Mouse (Mus musculus) limb, embryonic 12.5 days (tissue): ENCODE measurements around the gene Pole4. TPM values are rescaled to one million over a fixed set of nuclear protein-coding genes. Genes with fewer than 3 reads are reported as not detected.
"Not testable (repeated sequence)": the region's sequence is repeated elsewhere in the genome, so short reads cannot be mapped to it uniquely, and the experiment has no call there.

Source experiments
- ATAC-seq: fragments of 200-750 bp; cut with Nextera tagmentation; 2 replicates; pipeline ENCODE4 v1.8.0; 2017; ENCODE audit warnings: low read depth, moderate TSS enrichment; ENCODE audit not compliant: insufficient number of reproducible peaks, insufficient read depth, low FRiP score, low TSS enrichment
- H3K27ac ChIP-seq: fragments of 300-500 bp; sonication (generic); 2 replicates; pipeline ENCODE4 v1.5.1; 2016; ENCODE audit warnings: mild to moderate bottlenecking, moderate library complexity
- H3K27me3 ChIP-seq: fragments of 300-500 bp; sonication (generic); 2 replicates; pipeline ENCODE4 v1.6.1; 2016; ENCODE audit warnings: mild to moderate bottlenecking, moderate library complexity
- H3K36me3 ChIP-seq: fragments of 300-500 bp; sonication (generic); 2 replicates; pipeline ENCODE4 v1.6.1; 2016; ENCODE audit warnings: mild to moderate bottlenecking, moderate library complexity
- H3K4me1 ChIP-seq: fragments of 300-500 bp; sonication (generic); replicated peaks from 2 replicates; pipeline ENCODE4 v1.6.1; 2016
- H3K4me2 ChIP-seq: fragments of 300-500 bp; sonication (generic); 2 replicates; pipeline ENCODE4 v1.6.1; 2016; ENCODE audit warnings: mild to moderate bottlenecking, moderate library complexity
- H3K4me3 ChIP-seq: fragments of 300-500 bp; sonication (generic); replicated peaks from 2 replicates; pipeline ENCODE4 v1.5.1; 2016; ENCODE audit warnings: mild to moderate bottlenecking
- H3K9ac ChIP-seq: fragments of 300-500 bp; sonication (generic); replicated peaks from 2 replicates; pipeline ENCODE4 v1.6.1; 2016; ENCODE audit warnings: mild to moderate bottlenecking, moderate library complexity
- H3K9me3 ChIP-seq: fragments of 300-500 bp; sonication (generic); 2 replicates; pipeline ENCODE4 v1.6.1; 2016; ENCODE audit warnings: mild to moderate bottlenecking, moderate library complexity
- WGBS: fragments of 180-500 bp; shearing (Covaris S2); methylation state at CpG from one replicate; pipeline ENCODE4 v1.1.7; 2016; 5-methylcytosine and 5-hydroxymethylcytosine counted together
- polyA plus RNA-seq: library from polyadenylated mRNA; unstranded; fragments of >200 nt; fragmentation: Nextera tagmentation; extraction: Ambion mirVana; gene quantifications from 2 replicates; pipeline ENCODE4 v1.2.1, GENCODE M21; 2016

The Pole4 gene
- polyA plus RNA-seq, 1 experiment from 2014 or later, result 101 TPM

- Histone ChIP-seq H3K27me3 (no peaks in the 10 kb centered on the region), H3K4me1 (no peaks in the 10 kb centered on the region), H3K4me2 (no peak overlapping the region), H3K4me3 (no peak overlapping the region), H3K27ac (no peak overlapping the region), H3K9me3 (no peaks in the 10 kb centered on the region), H3K36me3 (no peaks in the 10 kb centered on the region), H3K9ac (no peak overlapping the region)
- WGBS, result 85% methylated on average over 5 of the region's 5 CpGs
- no peak for ATAC-seq
These were observed 9.7 kb upstream of the Pole4 start for GRCm38 (mm10) chr6:82714841-82715240.

GRCm38 (mm10) chr6:82714243-82714642 lies 9.1 kb upstream of the Pole4 start:
- 14% methylated on average over 3 of the region's 3 CpGs for WGBS
- Histone ChIP-seq H3K27ac (no peak overlapping the region), H3K4me2 (no peak overlapping the region), H3K9me3 (no peaks in the 10 kb centered on the region), H3K36me3 (no peaks in the 10 kb centered on the region), H3K9ac (no peak overlapping the region), H3K4me3 (no peak overlapping the region), H3K27me3 (no peaks in the 10 kb centered on the region), H3K4me1 (no peaks in the 10 kb centered on the region)
- ATAC-seq, result peak; percentile 15; the same call in 1 of the 2 replicates

GRCm38 (mm10) chr6:82707742-82708141 lies 2.6 kb upstream of the Pole4 start:
- Histone ChIP-seq H3K4me1 (no peaks in the 10 kb centered on the region), H3K27me3 (no peaks in the 10 kb centered on the region; the same call in 1 of the 2 replicates), H3K4me2 (no peak overlapping the region), H3K4me3 (no peak overlapping the region), H3K27ac (no peak overlapping the region), H3K9me3 (no peaks in the 10 kb centered on the region), H3K9ac (no peak overlapping the region), H3K36me3 (no peaks in the 10 kb centered on the region)
- ATAC-seq, result no peak
- WGBS, result 74% methylated on average over 3 of the region's 3 CpGs

- Histone ChIP-seq H3K4me1 (no peaks in the 10 kb centered on the region), H3K9ac (no peak overlapping the region), H3K4me2 (no peak overlapping the region), H3K27me3 (no peaks in the 10 kb centered on the region; the same call in 1 of the 2 replicates), H3K4me3 (no peak overlapping the region), H3K9me3 (no peaks in the 10 kb centered on the region), H3K27ac (no peak overlapping the region), H3K36me3 (no peaks in the 10 kb centered on the region)
- no peak for ATAC-seq
- WGBS, result 90% methylated on average over 10 of the region's 10 CpGs
These were observed 2.1 kb upstream of the Pole4 start for GRCm38 (mm10) chr6:82707241-82707640.

- Histone ChIP-seq H3K4me3 (no peak overlapping the region), H3K4me1 (no peaks in the 10 kb centered on the region; the same call in 1 of the 2 replicates), H3K9me3 (no peaks in the 10 kb centered on the region), H3K27me3 (no peaks in the 10 kb centered on the region; the same call in 1 of the 2 replicates), H3K4me2 (no peak overlapping the region), H3K36me3 (no peaks in the 10 kb centered on the region), H3K27ac (no peak overlapping the region), H3K9ac (no peak overlapping the region)
- no peak for ATAC-seq
- WGBS, result 87% methylated on average over 3 of the region's 3 CpGs
These were observed 1.5 kb downstream of the Pole4 start for GRCm38 (mm10) chr6:82703710-82704109.

GRCm38 (mm10) chr6:82702593-82703017 lies 2.6 kb downstream of the Pole4 start:
- no peaks in the 10 kb centered on the region for H3K36me3 ChIP-seq
- ATAC-seq, result peak; percentile 64; the same call in 1 of the 2 replicates
- no peak overlapping the region for H3K9ac ChIP-seq
- H3K27ac ChIP-seq, result no peak overlapping the region
- no peak overlapping the region for H3K4me2 ChIP-seq
- no peaks in the 10 kb centered on the region for H3K9me3 ChIP-seq
- H3K4me3 ChIP-seq, result no peak overlapping the region
- H3K4me1 ChIP-seq, result no peaks in the 10 kb centered on the region; the same call in 1 of the 2 replicates
- 26% methylated on average over 16 of the region's 16 CpGs for whole genome bisulfite sequencing
- no peaks in the 10 kb centered on the region; the same call in 1 of the 2 replicates for H3K27me3 ChIP-seq

- no peak overlapping the region for H3K27ac ChIP-seq
- H3K9me3 ChIP-seq, result no peaks in the 10 kb centered on the region
- no peak overlapping the region for H3K4me2 ChIP-seq
- no peak overlapping the region for H3K9ac ChIP-seq
- ATAC-seq, result no peak
- WGBS, result 53% methylated on average over 6 of the region's 6 CpGs
- no peak overlapping the region for H3K4me3 ChIP-seq
- H3K36me3 ChIP-seq, result no peaks in the 10 kb centered on the region
- H3K27me3 ChIP-seq, result no peaks in the 10 kb centered on the region; the same call in 1 of the 2 replicates
- H3K4me1 ChIP-seq, result no peaks in the 10 kb centered on the region; the same call in 1 of the 2 replicates
These were observed 3.9 kb downstream of the Pole4 start for GRCm38 (mm10) chr6:82701296-82701695.

- no peak for ATAC-seq
- no peak overlapping the region for H3K4me3 ChIP-seq
- H3K27me3 ChIP-seq, result no peaks in the 10 kb centered on the region; the same call in 1 of the 2 replicates
- no peak overlapping the region for H3K9ac ChIP-seq
- no peak overlapping the region for H3K27ac ChIP-seq
- no peaks in the 10 kb centered on the region for H3K9me3 ChIP-seq
- no peaks in the 10 kb centered on the region for H3K36me3 ChIP-seq
- 42% methylated on average over 5 of the region's 5 CpGs for WGBS
- no peak overlapping the region for H3K4me2 ChIP-seq
- H3K4me1 ChIP-seq, result no peaks in the 10 kb centered on the region; the same call in 1 of the 2 replicates
These were observed 5.3 kb downstream of the Pole4 start for GRCm38 (mm10) chr6:82699831-82700230.

- no peaks in the 10 kb centered on the region for H3K27me3 ChIP-seq
These were observed 8.4 kb downstream of the Pole4 start for GRCm38 (mm10) chr6:82696736-82697135.

GRCm38 (mm10) chr6:82694668-82695067 lies 10.5 kb downstream of the Pole4 start:
- Histone ChIP-seq H3K27ac (no peak overlapping the region), H3K4me2 (no peak overlapping the region), H3K4me3 (no peak overlapping the region), H3K36me3 (no peaks in the 10 kb centered on the region), H3K4me1 (no peaks in the 10 kb centered on the region; the same call in 1 of the 2 replicates), H3K9me3 (no peaks in the 10 kb centered on the region), H3K9ac (no peak overlapping the region), H3K27me3 (no peaks in the 10 kb centered on the region)
- ATAC-seq, result no peak
- WGBS, result 58% methylated on average over 13 of the region's 13 CpGs

More at GRCm38 (mm10) chr6:82696736-82697135, 8.4 kb downstream of the Pole4 start:
- Histone ChIP-seq H3K9ac (no peak overlapping the region), H3K4me1 (no peaks in the 10 kb centered on the region; the same call in 1 of the 2 replicates), H3K9me3 (no peaks in the 10 kb centered on the region), H3K4me3 (no peak overlapping the region), H3K4me2 (no peak overlapping the region), H3K36me3 (no peaks in the 10 kb centered on the region), H3K27ac (no peak overlapping the region)
- WGBS, result 91% methylated on average over 3 of the region's 3 CpGs
- ATAC-seq, result no peak

- Histone ChIP-seq H3K9ac (no peak overlapping the region), H3K4me1 (no peaks in the 10 kb centered on the region), H3K9me3 (no peaks in the 10 kb centered on the region), H3K36me3 (no peaks in the 10 kb centered on the region), H3K27ac (no peak overlapping the region), H3K4me3 (no peak overlapping the region), H3K27me3 (no peaks in the 10 kb centered on the region), H3K4me2 (no peak overlapping the region)
- no peak for ATAC-seq
- WGBS, result 92% methylated on average over 4 of the region's 4 CpGs
These were observed 15.7 kb downstream of the Pole4 start for GRCm38 (mm10) chr6:82689474-82689873.

GRCm38 (mm10) chr6:82688586-82688985 lies 16.6 kb downstream of the Pole4 start:
- not testable (repeated sequence) for H3K27me3 ChIP-seq, H3K4me3 ChIP-seq, H3K9me3 ChIP-seq, H3K27ac ChIP-seq, H3K4me2 ChIP-seq, H3K36me3 ChIP-seq, H3K4me1 ChIP-seq, H3K9ac ChIP-seq, ATAC-seq
- WGBS, result 62% methylated on average over 5 of the region's 5 CpGs
